Mouse (Mus musculus): ENCODE results near the gene Chchd3. TPM values are rescaled to one million over a fixed set of nuclear protein-coding genes. Genes with fewer than 3 reads are reported as not detected.

Gene Chchd3
- polyA plus RNA-seq, 1 experiment from 2014 or later = 111 TPM

- no peaks in the 10 kb centered on the region for H3K27me3 ChIP-seq (ENCODE audit: control insufficient read depth, insufficient read depth, low read length)
- no peaks in the 10 kb centered on the region for H3K36me3 ChIP-seq (replicated peaks; ENCODE audit: control insufficient read depth, insufficient read depth)
- H3K27ac ChIP-seq = no peak overlapping the region
- DNase-seq (ENCODE audit: low spot score) = no peak
- ATAC-seq (ENCODE audit: low FRiP score) = no peak
- H3K4me1 ChIP-seq (replicated peaks; ENCODE audit: control insufficient read depth, insufficient read depth, low read length) = 0 out of 2 replicates have a peak, but pooled peaks cover 8% of the 10 kb centered on the region
- H3K9ac ChIP-seq = no peak overlapping the region
- no peak overlapping the region for H3K4me3 ChIP-seq (replicated peaks; ENCODE audit: low read length)
- H3K4me2 ChIP-seq (replicated peaks) = no peak overlapping the region
- 52% methylated on average over 3 of the region's 3 CpGs for WGBS
- no peaks in the 10 kb centered on the region for H3K9me3 ChIP-seq (ENCODE audit: control insufficient read depth, low read length)
Measured at GRCm38 (mm10) chr6:32949702-32950101, 110.4 kb downstream of the Chchd3 start.

- WGBS = 60% methylated on average over 6 of the region's 6 CpGs
- H3K27ac ChIP-seq = no peak overlapping the region
- no peaks in the 10 kb centered on the region for H3K9me3 ChIP-seq (ENCODE audit: control insufficient read depth, low read length)
- DNase-seq (ENCODE audit: low spot score) = no peak
- H3K4me1 ChIP-seq (replicated peaks; ENCODE audit: control insufficient read depth, insufficient read depth, low read length) = 0 out of 2 replicates have a peak, but pooled peaks cover 8% of the 10 kb centered on the region
- H3K4me2 ChIP-seq (replicated peaks) = no peak overlapping the region
- H3K9ac ChIP-seq = no peak overlapping the region
- no peaks in the 10 kb centered on the region for H3K27me3 ChIP-seq (ENCODE audit: control insufficient read depth, insufficient read depth, low read length)
- H3K36me3 ChIP-seq (replicated peaks; ENCODE audit: control insufficient read depth, insufficient read depth) = no peaks in the 10 kb centered on the region
- no peak for ATAC-seq (ENCODE audit: low FRiP score)
- H3K4me3 ChIP-seq (replicated peaks; ENCODE audit: low read length) = no peak overlapping the region
Measured at GRCm38 (mm10) chr6:32947225-32947624, 112.8 kb downstream of the Chchd3 start.

DNA sequence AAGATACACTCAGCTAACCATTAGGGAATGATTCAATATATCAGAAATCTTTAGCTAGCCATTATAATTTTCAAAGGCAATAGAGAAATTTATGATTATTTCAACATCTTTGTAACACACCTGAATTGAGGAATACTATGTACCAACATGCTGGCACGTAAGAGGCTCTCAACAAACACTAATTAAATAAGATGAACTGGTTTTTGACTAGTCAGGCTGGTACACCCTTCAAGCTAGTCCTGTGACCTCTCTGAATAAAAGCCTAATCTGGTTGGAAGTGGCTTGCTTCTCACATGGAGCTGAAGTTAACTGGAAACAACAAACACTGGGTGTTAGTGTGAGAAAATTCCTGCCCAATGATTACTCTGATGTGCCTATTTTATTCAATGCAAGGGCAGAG lies 115.1 kb downstream of the Chchd3 start:
- 83% methylated on average over 1 of the region's 1 CpGs for WGBS
- H3K4me1 ChIP-seq (replicated peaks; ENCODE audit: control insufficient read depth, insufficient read depth, low read length) = 0 out of 2 replicates have a peak, but pooled peaks cover 6% of the 10 kb centered on the region
- no peaks in the 10 kb centered on the region for H3K27me3 ChIP-seq (ENCODE audit: control insufficient read depth, insufficient read depth, low read length)
- no peaks in the 10 kb centered on the region for H3K36me3 ChIP-seq (replicated peaks; ENCODE audit: control insufficient read depth, insufficient read depth)
- no peak overlapping the region for H3K4me3 ChIP-seq (replicated peaks; ENCODE audit: low read length)
- DNase-seq (ENCODE audit: low spot score) = no peak
- ATAC-seq (ENCODE audit: low FRiP score) = no peak
- H3K9me3 ChIP-seq (ENCODE audit: control insufficient read depth, low read length) = no peaks in the 10 kb centered on the region
- H3K9ac ChIP-seq = no peak overlapping the region
- no peak overlapping the region for H3K27ac ChIP-seq
- H3K4me2 ChIP-seq (replicated peaks) = no peak overlapping the region

GRCm38 (mm10) chr6:32943651-32944050 lies 116.4 kb downstream of the Chchd3 start:
- ATAC-seq (ENCODE audit: low FRiP score) (no peak), DNase-seq (ENCODE audit: low spot score) (no peak)
- 94% methylated on average over 4 of the region's 4 CpGs for WGBS
- Histone ChIP-seq H3K27me3 (ENCODE audit: control insufficient read depth, insufficient read depth, low read length) (no peaks in the 10 kb centered on the region), H3K9me3 (ENCODE audit: control insufficient read depth, low read length) (no peaks in the 10 kb centered on the region), H3K27ac (no peak overlapping the region), H3K9ac (no peak overlapping the region), H3K4me2 (replicated peaks) (no peak overlapping the region), H3K4me1 (replicated peaks; ENCODE audit: control insufficient read depth, insufficient read depth, low read length) (0 out of 2 replicates have a peak, but pooled peaks cover 2% of the 10 kb centered on the region), H3K4me3 (replicated peaks; ENCODE audit: low read length) (no peak overlapping the region), H3K36me3 (replicated peaks; ENCODE audit: control insufficient read depth, insufficient read depth) (no peaks in the 10 kb centered on the region)

DNA sequence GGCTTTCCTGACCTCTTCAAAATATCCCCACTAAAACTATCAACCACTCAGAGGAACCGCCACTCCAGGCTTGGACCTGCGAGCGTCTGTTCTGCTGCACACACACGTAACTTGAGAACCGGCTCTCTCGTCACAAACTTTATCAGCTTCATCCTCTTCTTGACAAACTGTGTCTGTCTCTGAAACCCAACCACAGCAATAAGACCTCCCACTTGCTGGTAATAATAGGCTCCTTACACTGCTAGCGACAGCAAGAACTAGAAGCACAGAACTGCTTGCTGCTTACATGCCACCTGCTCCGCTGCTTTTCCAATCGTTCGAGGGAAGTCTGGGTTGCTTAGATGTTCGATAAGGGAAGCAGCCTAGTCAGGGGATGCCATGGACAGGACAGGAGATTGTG lies 119.8 kb downstream of the Chchd3 start:
- Histone ChIP-seq H3K36me3 (replicated peaks; ENCODE audit: control insufficient read depth, insufficient read depth) (no peaks in the 10 kb centered on the region), H3K4me2 (replicated peaks) (no peak overlapping the region), H3K4me1 (replicated peaks; ENCODE audit: control insufficient read depth, insufficient read depth, low read length) (peaks cover 13% of the 10 kb centered on the region), H3K9me3 (ENCODE audit: control insufficient read depth, low read length) (no peaks in the 10 kb centered on the region), H3K9ac (no peak overlapping the region), H3K4me3 (replicated peaks; ENCODE audit: low read length) (no peak overlapping the region), H3K27me3 (ENCODE audit: control insufficient read depth, insufficient read depth, low read length) (no peaks in the 10 kb centered on the region), H3K27ac (no peak overlapping the region)
- no peak for ATAC-seq (ENCODE audit: low FRiP score)
- WGBS = 78% methylated on average over 11 of the region's 11 CpGs
- DNase-seq (ENCODE audit: low spot score) = no peak

GRCm38 (mm10) chr6:32937643-32938042 lies 122.4 kb downstream of the Chchd3 start:
- ATAC-seq (ENCODE audit: low FRiP score) (no peak), DNase-seq (ENCODE audit: low spot score) (no peak)
- no peaks in the 10 kb centered on the region for H3K27me3 ChIP-seq (ENCODE audit: control insufficient read depth, insufficient read depth, low read length)
- no peak overlapping the region for H3K4me3 ChIP-seq (replicated peaks; ENCODE audit: low read length)
- H3K4me1 ChIP-seq (replicated peaks; ENCODE audit: control insufficient read depth, insufficient read depth, low read length) = peaks cover 13% of the 10 kb centered on the region
- no peak overlapping the region for H3K9ac ChIP-seq
- no peak overlapping the region for H3K27ac ChIP-seq
- no peaks in the 10 kb centered on the region for H3K36me3 ChIP-seq (replicated peaks; ENCODE audit: control insufficient read depth, insufficient read depth)
- 100% methylated on average over 1 of the region's 1 CpGs for WGBS
- H3K9me3 ChIP-seq (ENCODE audit: control insufficient read depth, low read length) = no peaks in the 10 kb centered on the region
- H3K4me2 ChIP-seq (replicated peaks) = no peak overlapping the region

DNA sequence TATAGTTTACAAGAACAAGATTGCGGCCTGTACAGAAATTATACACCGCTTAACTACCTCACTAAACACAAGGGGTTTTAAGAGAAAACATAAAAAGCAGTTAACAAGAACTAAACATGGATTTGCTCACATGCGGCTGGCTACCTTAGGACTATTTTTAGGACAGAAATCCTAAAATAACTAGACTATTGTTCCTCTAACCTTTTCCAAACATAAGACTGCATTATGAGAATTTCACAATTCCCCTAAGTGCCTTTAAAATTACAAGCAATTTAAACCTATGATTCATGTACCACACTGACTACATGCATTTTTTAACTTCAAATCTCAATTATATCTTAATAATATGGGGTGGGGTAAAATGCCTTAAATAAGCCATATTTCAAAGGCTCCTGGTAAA lies 123.3 kb downstream of the Chchd3 start:
- Histone ChIP-seq H3K4me3 (replicated peaks; ENCODE audit: low read length) (no peak overlapping the region), H3K9ac (no peak overlapping the region), H3K27me3 (ENCODE audit: control insufficient read depth, insufficient read depth, low read length) (no peaks in the 10 kb centered on the region), H3K9me3 (ENCODE audit: control insufficient read depth, low read length) (no peaks in the 10 kb centered on the region), H3K4me1 (replicated peaks; ENCODE audit: control insufficient read depth, insufficient read depth, low read length) (peaks cover 14% of the 10 kb centered on the region), H3K36me3 (replicated peaks; ENCODE audit: control insufficient read depth, insufficient read depth) (no peaks in the 10 kb centered on the region), H3K4me2 (replicated peaks) (no peak overlapping the region), H3K27ac (no peak overlapping the region)
- ATAC-seq (ENCODE audit: low FRiP score) = no peak
- DNase-seq (ENCODE audit: low spot score) = no peak
- 66% methylated on average over 3 of the region's 3 CpGs for WGBS

- H3K9ac ChIP-seq = no peak overlapping the region
- H3K27me3 ChIP-seq (ENCODE audit: control insufficient read depth, insufficient read depth, low read length) = no peaks in the 10 kb centered on the region
- no peak for ATAC-seq (ENCODE audit: low FRiP score)
- WGBS = 44% methylated on average over 2 of the region's 2 CpGs
- DNase-seq (ENCODE audit: low spot score) = no peak
- H3K4me1 ChIP-seq (replicated peaks; ENCODE audit: control insufficient read depth, insufficient read depth, low read length) = peaks cover 18% of the 10 kb centered on the region
- H3K27ac ChIP-seq = no peak overlapping the region
- H3K36me3 ChIP-seq (replicated peaks; ENCODE audit: control insufficient read depth, insufficient read depth) = no peaks in the 10 kb centered on the region
- no peaks in the 10 kb centered on the region for H3K9me3 ChIP-seq (ENCODE audit: control insufficient read depth, low read length)
- H3K4me2 ChIP-seq (replicated peaks) = no peak overlapping the region
- H3K4me3 ChIP-seq (replicated peaks; ENCODE audit: low read length) = no peak overlapping the region
Measured at GRCm38 (mm10) chr6:32936365-32936764, 123.7 kb downstream of the Chchd3 start.

GRCm38 (mm10) chr6:32935576-32935975 lies 124.5 kb downstream of the Chchd3 start:
- WGBS = 84% methylated on average over 5 of the region's 5 CpGs
- no peak for ATAC-seq (ENCODE audit: low FRiP score)
- no peak for DNase-seq (ENCODE audit: low spot score)
- Histone ChIP-seq H3K27ac (no peak overlapping the region), H3K36me3 (replicated peaks; ENCODE audit: control insufficient read depth, insufficient read depth) (no peaks in the 10 kb centered on the region), H3K9ac (no peak overlapping the region), H3K4me3 (replicated peaks; ENCODE audit: low read length) (no peak overlapping the region), H3K27me3 (ENCODE audit: control insufficient read depth, insufficient read depth, low read length) (no peaks in the 10 kb centered on the region), H3K4me2 (replicated peaks) (no peak overlapping the region), H3K4me1 (replicated peaks; ENCODE audit: control insufficient read depth, insufficient read depth, low read length) (peaks cover 24% of the 10 kb centered on the region), H3K9me3 (ENCODE audit: control insufficient read depth, low read length) (no peaks in the 10 kb centered on the region)

GRCm38 (mm10) chr6:32931106-32931770 lies 128.8 kb downstream of the Chchd3 start:
- H3K9ac ChIP-seq = no peak overlapping the region
- no peak overlapping the region for H3K4me2 ChIP-seq (replicated peaks)
- no peak overlapping the region for H3K27ac ChIP-seq
- no peaks in the 10 kb centered on the region for H3K9me3 ChIP-seq (ENCODE audit: control insufficient read depth, low read length)
- WGBS = 27% methylated on average over 11 of the region's 11 CpGs
- H3K4me1 ChIP-seq (replicated peaks; ENCODE audit: control insufficient read depth, insufficient read depth, low read length) = peaks cover 19% of the 10 kb centered on the region
- peak; percentile 28 for DNase-seq (ENCODE audit: low spot score)
- no peaks in the 10 kb centered on the region for H3K27me3 ChIP-seq (ENCODE audit: control insufficient read depth, insufficient read depth, low read length)
- no peaks in the 10 kb centered on the region for H3K36me3 ChIP-seq (replicated peaks; ENCODE audit: control insufficient read depth, insufficient read depth)
- ATAC-seq (ENCODE audit: low FRiP score) = no peak
- H3K4me3 ChIP-seq (replicated peaks; ENCODE audit: low read length) = no peak overlapping the region
